Mouse (Mus musculus) urinary bladder, postnatal 14 days (tissue): ENCODE measurements at regions not wholly inside any gene's neighbourhood (a gene's known extent, or its start where the extent isn't known, plus 50 kb on each side); places are given as distances from the start of the nearest gene placed in this dataset.
"Not testable (repeated sequence)": the region's sequence is repeated elsewhere in the genome, so short reads cannot be mapped to it uniquely, and the experiment has no call there.

Source experiments
- DNase-seq: peaks from one replicate; pipeline ENCODE4 v3.0.0; 2021; ENCODE audit warnings: low spot score

GRCm38 (mm10) chr1:35200656-35201055, 350.9 kb downstream of the Plekhb2 start:
- DNase-seq, result no peak

DNA sequence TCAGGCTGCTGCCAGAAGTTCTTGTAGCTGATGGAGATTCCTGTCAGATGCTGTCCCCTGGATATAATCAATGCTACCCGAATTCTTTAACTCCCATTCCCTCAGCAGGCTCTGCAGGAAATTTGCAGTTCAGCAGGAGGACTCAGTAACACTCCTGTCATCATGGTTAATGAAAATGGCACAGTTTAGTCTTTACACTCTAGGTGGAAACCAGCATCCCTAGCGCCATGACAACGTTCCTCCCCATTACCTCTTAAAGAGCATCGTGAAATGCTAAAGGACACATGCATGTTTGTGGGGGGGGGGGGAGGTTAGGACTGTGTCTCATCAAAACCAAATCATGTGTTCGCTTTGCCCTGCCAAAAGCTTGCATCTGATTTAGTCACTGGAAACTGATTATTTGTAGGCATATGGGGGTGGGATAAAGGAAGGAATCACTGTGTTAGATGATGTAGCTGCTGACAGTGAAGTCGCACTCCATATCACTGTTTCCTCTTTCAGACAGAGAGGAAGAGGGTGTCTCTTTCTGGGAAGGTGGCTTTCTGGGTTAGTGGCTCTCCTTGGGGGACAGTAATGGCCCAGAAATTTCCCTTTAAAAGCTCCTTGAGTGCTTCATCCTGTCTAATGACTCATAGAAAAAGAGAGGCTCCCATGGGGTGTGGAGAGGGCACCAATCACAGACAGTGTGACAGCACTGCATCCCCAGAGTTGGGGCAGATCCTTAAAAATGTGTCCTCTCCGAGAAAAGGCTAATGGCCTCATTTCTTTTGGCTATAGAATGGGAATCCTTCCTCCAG, 351.5 kb downstream of the Plekhb2 start:
- DNase-seq, result no peak

- no peak for DNase-seq
Observed at GRCm38 (mm10) chr1:35201880-35202220, 352.1 kb downstream of the Plekhb2 start.

GRCm38 (mm10) chr1:35202551-35202950, 352.8 kb downstream of the Plekhb2 start:
- no peak for DNase-seq

DNA sequence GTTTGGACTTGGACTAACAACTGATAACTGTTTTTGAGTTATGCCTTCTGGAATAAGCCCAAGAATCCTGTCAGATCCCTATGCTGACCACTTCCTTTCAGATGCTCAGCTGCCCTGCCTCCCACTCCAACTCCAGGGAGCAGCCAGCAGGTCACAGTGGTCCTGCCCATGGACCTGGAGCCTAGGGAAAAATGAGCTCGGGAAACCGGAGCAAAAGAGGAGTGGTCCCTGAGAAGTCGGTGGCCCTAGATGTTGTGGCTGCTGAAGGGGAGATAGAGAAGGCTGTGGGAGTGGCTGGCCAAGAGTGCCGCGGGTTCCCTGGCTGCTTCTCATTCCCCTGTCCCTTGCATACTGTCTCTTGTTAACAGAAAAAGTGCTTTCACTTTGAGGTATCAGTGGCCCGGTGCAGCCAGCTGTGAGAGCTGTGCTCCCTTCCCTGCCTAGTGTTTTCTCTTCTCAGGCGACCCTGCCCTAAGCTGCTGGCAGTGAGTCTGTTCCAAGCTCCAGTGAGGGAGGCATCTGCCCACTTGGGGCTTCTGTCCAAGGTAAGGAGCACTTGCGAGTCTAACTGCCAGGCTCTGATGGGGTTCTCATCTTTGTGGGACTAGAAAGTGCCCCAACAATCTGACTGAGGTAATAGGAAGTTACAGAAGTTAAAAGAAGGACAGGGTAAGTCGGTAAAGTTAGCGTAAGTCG, 357.2 kb downstream of the Plekhb2 start:
- no peak for DNase-seq

GRCm38 (mm10) chr1:35212111-35212891, 362.5 kb downstream of the Plekhb2 start:
- DNase-seq, result no peak

GRCm38 (mm10) chr1:35213875-35214274, 364.1 kb downstream of the Plekhb2 start:
- no peak for DNase-seq

DNA sequence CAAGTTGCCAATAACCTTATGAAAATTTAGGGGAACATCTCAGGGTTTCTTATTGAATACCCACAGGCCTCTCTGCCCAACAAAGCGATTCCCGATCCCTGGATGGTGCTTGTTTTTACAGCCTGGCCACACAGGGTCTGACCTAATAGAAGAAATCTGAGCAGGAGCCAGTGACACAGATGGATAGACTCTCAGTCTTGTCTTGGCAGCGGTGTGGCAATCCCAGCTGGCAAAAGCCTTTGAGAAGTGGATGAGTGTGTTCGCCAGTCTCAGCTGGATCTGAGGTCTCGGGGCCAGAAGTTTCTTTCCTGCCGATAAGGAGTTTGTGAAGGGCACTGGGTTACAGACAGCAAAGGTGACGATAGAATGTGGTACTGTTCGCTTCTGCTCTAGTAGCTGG, 366.6 kb downstream of the Plekhb2 start:
- no peak for DNase-seq

DNA sequence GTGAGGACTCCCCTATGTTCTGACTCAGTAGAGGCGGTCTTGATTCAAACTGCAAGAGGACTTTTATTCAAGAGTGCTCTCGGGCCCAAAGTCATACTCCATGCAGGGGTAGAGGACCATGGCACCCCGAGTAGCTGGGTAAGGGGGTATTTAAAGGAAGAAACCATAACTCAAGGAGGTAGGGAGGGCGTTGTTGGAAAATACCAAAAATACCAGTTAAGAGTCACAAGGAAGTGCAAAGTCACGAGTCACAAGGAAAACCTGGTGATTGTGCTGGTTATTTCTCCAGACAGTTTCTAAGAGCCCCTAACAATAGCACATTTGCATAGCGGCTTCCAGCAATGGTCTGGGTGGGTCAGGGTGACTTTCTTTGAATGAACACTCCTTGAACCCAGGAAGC, 370.4 kb downstream of the Plekhb2 start:
- not testable (repeated sequence) for DNase-seq

DNA sequence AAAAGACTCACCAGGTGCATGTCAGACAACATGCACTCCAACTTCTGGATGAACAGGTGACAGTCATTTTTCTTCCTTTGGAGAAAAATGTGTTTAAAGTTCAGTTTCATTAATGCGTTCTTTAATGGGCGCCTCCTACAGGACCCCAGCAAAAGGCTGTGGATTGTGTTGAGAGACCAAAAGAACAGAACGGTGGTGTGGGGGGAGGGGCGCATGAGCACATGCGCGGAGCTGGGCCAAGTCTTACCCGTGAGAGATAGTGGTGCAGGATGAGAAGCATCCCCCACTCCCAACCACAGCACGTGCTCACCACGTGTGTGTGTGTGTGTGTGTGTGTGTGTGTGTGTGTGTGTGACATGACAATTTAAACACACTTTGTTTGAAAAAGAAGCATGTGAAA, 371.0 kb downstream of the Plekhb2 start:
- DNase-seq, result no peak

DNA sequence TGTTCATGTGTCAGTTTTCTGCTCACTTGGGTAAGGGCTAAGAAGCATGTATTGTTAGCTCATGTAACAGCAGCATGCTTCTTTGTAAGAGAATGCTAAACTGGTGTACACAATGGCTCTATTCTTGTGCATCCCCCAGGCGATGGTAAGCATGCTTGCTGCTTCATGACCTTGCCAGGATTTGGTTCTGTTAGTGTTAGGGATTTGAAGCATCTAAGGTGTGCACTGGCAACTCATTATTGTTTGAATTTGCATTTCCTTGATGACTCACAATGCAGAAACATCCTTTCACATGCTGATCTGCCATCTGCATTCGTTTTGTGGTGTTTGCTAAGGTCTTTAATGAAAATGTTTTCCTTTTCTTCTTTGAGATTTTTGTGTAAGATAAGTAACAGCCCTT, 382.8 kb downstream of the Plekhb2 start:
- no peak for DNase-seq

- DNase-seq, result no peak
Observed at GRCm38 (mm10) chr1:35238139-35238538, 388.4 kb downstream of the Plekhb2 start.

GRCm38 (mm10) chr1:35242849-35243248, 393.1 kb downstream of the Plekhb2 start:
- DNase-seq, result no peak

DNA sequence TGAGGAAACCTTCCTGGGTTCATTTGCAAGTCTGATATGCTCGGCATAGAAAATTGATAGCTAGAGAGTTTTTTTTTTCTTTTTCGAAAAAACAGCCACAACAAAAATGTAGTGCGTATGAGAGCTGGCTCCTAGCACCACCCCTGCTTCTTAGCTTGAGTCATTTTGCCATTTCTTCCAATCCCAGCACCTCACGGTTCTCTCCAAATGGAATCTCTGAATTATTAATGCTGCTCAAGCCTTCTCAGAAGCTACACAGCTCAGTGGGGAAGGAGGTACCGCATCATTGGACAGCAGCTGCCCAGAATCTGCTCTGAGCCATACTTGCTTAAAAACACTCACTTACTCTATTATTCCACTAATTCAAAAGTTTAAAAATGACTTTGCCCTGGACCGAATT, 393.6 kb downstream of the Plekhb2 start:
- no peak for DNase-seq

GRCm38 (mm10) chr1:35265125-35265524, 415.3 kb downstream of the Plekhb2 start:
- DNase-seq, result no peak

GRCm38 (mm10) chr1:35266626-35267025, 416.9 kb downstream of the Plekhb2 start:
- no peak for DNase-seq

DNA sequence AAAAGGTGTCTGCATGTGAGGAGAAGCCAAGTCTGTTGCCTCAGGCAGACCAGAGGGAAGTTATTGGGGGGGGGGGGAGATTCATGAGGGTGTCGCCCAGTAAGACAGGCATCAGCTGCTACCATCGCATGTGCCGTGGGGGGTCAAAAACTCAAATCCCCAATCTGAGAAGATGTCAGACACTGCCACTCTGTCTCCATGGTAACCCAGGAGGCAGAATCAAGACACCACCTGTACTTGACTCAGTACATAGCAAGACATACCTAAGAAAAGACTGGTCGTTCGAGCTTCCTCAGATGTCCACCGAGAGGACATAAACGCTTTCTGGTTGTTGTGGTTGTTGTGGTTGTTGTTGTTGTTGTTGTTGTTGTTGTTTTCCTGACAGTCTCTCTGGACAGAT, 418.1 kb downstream of the Plekhb2 start:
- no peak for DNase-seq

- no peak for DNase-seq
Observed at GRCm38 (mm10) chr1:35274978-35275377, 425.2 kb downstream of the Plekhb2 start.
